Mouse (Mus musculus): ENCODE measurements around the gene Snapc3. TPM values are rescaled to one million over a fixed set of nuclear protein-coding genes. Genes with fewer than 3 reads are reported as not detected.

The Snapc3 gene
- polyA plus RNA-seq, 2 experiments, result 39.2 to 45.3 TPM

- Histone ChIP-seq H3K27me3 (ENCODE audit: control insufficient read depth, insufficient read depth, low read length) (no peaks in the 10 kb centered on the region), H3K9ac (ENCODE audit: low read depth, low read length, severe bottlenecking) (no peak overlapping the region), H3K4me1 (ENCODE audit: control insufficient read depth, insufficient read depth, low read length) (no peaks in the 10 kb centered on the region), H3K36me3 (ENCODE audit: control insufficient read depth, insufficient read depth, low read length) (peaks cover 63% of the 10 kb centered on the region), H3K4me3 (replicated peaks; ENCODE audit: low read length) (no peak overlapping the region), H3K9me3 (ENCODE audit: control insufficient read depth, low read length) (no peaks in the 10 kb centered on the region), H3K27ac (replicated peaks; ENCODE audit: low read depth, low read length) (no peak overlapping the region), H3K4me2 (replicated peaks; ENCODE audit: low read depth, low read length, severe bottlenecking) (no peak overlapping the region)
- 94% methylated on average over 4 of the region's 4 CpGs for WGBS
- ATAC-seq (ENCODE audit: low FRiP score, low read depth) (no peak), DNase-seq (ENCODE audit: low spot score) (no peak)
- TF ChIP-seq POLR2A (IDR thresholded peaks at IDR 0.05; ENCODE audit: borderline replicate concordance, extremely low read depth, insufficient read depth, insufficient read length), result no peak
Measured at GRCm38 (mm10) chr4:83428845-83429244, 11.3 kb downstream of the Snapc3 start.

- Histone ChIP-seq H3K4me2 (replicated peaks; ENCODE audit: low read depth, low read length, severe bottlenecking) (no peak overlapping the region), H3K4me1 (ENCODE audit: control insufficient read depth, insufficient read depth, low read length) (no peaks in the 10 kb centered on the region), H3K36me3 (ENCODE audit: control insufficient read depth, insufficient read depth, low read length) (peaks cover 59% of the 10 kb centered on the region), H3K9me3 (ENCODE audit: control insufficient read depth, low read length) (no peaks in the 10 kb centered on the region), H3K9ac (ENCODE audit: low read depth, low read length, severe bottlenecking) (no peak overlapping the region), H3K4me3 (replicated peaks; ENCODE audit: low read length) (no peak overlapping the region), H3K27ac (replicated peaks; ENCODE audit: low read depth, low read length) (no peak overlapping the region), H3K27me3 (ENCODE audit: control insufficient read depth, insufficient read depth, low read length) (no peaks in the 10 kb centered on the region)
- no peak for TF ChIP-seq POLR2A (IDR thresholded peaks at IDR 0.05; ENCODE audit: borderline replicate concordance, extremely low read depth, insufficient read depth, insufficient read length)
- ATAC-seq (ENCODE audit: low FRiP score, low read depth) (no peak), DNase-seq (ENCODE audit: low spot score) (no peak)
- WGBS, result 86% methylated on average over 7 of the region's 7 CpGs
Measured at GRCm38 (mm10) chr4:83431950-83432349, 14.4 kb downstream of the Snapc3 start.

- no peak overlapping the region for H3K9ac ChIP-seq (ENCODE audit: low read depth, low read length, severe bottlenecking)
- H3K4me3 ChIP-seq (replicated peaks; ENCODE audit: low read length), result no peak overlapping the region
- H3K4me2 ChIP-seq (replicated peaks; ENCODE audit: low read depth, low read length, severe bottlenecking), result no peak overlapping the region
- H3K27me3 ChIP-seq (ENCODE audit: control insufficient read depth, insufficient read depth, low read length), result no peaks in the 10 kb centered on the region
- H3K36me3 ChIP-seq (ENCODE audit: control insufficient read depth, insufficient read depth, low read length), result peaks cover 61% of the 10 kb centered on the region
- H3K4me1 ChIP-seq (ENCODE audit: control insufficient read depth, insufficient read depth, low read length), result no peaks in the 10 kb centered on the region
- TF ChIP-seq POLR2A (IDR thresholded peaks at IDR 0.05; ENCODE audit: borderline replicate concordance, extremely low read depth, insufficient read depth, insufficient read length), result no peak
- DNase-seq (ENCODE audit: low spot score) (no peak), ATAC-seq (ENCODE audit: low FRiP score, low read depth) (no peak)
- WGBS, result 93% methylated on average over 6 of the region's 6 CpGs
- H3K9me3 ChIP-seq (ENCODE audit: control insufficient read depth, low read length), result no peaks in the 10 kb centered on the region
- H3K27ac ChIP-seq (replicated peaks; ENCODE audit: low read depth, low read length), result no peak overlapping the region
Measured at GRCm38 (mm10) chr4:83432901-83433300, 15.4 kb downstream of the Snapc3 start.

- Histone ChIP-seq H3K9ac (ENCODE audit: low read depth, low read length, severe bottlenecking) (no peak overlapping the region), H3K27me3 (ENCODE audit: control insufficient read depth, insufficient read depth, low read length) (no peaks in the 10 kb centered on the region), H3K9me3 (ENCODE audit: control insufficient read depth, low read length) (no peaks in the 10 kb centered on the region), H3K36me3 (ENCODE audit: control insufficient read depth, insufficient read depth, low read length) (peaks cover 74% of the 10 kb centered on the region), H3K4me2 (replicated peaks; ENCODE audit: low read depth, low read length, severe bottlenecking) (no peak overlapping the region), H3K27ac (replicated peaks; ENCODE audit: low read depth, low read length) (no peak overlapping the region), H3K4me1 (ENCODE audit: control insufficient read depth, insufficient read depth, low read length) (no peaks in the 10 kb centered on the region), H3K4me3 (replicated peaks; ENCODE audit: low read length) (no peak overlapping the region)
- ATAC-seq (ENCODE audit: low FRiP score, low read depth) (no peak), DNase-seq (ENCODE audit: low spot score) (no peak)
- 98% methylated on average over 8 of the region's 8 CpGs for WGBS
- TF ChIP-seq POLR2A (IDR thresholded peaks at IDR 0.05; ENCODE audit: borderline replicate concordance, extremely low read depth, insufficient read depth, insufficient read length), result no peak
Measured at GRCm38 (mm10) chr4:83436375-83436774, 18.9 kb downstream of the Snapc3 start.

GRCm38 (mm10) chr4:83438116-83438515, 20.6 kb downstream of the Snapc3 start:
- no peak for DNase-seq (ENCODE audit: low spot score)
- TF ChIP-seq POLR2A (IDR thresholded peaks at IDR 0.05; ENCODE audit: borderline replicate concordance, extremely low read depth, insufficient read depth, insufficient read length), result no peak
- H3K36me3 ChIP-seq (ENCODE audit: control insufficient read depth, insufficient read depth, low read length), result peaks cover 76% of the 10 kb centered on the region
- no peak overlapping the region for H3K9ac ChIP-seq (ENCODE audit: low read depth, low read length, severe bottlenecking)
- H3K4me2 ChIP-seq (replicated peaks; ENCODE audit: low read depth, low read length, severe bottlenecking), result no peak overlapping the region
- no peaks in the 10 kb centered on the region for H3K9me3 ChIP-seq (ENCODE audit: control insufficient read depth, low read length)
- H3K27me3 ChIP-seq (ENCODE audit: control insufficient read depth, insufficient read depth, low read length), result no peaks in the 10 kb centered on the region
- H3K4me1 ChIP-seq (ENCODE audit: control insufficient read depth, insufficient read depth, low read length), result no peaks in the 10 kb centered on the region
- no peak for ATAC-seq (ENCODE audit: low FRiP score, low read depth)
- H3K27ac ChIP-seq (replicated peaks; ENCODE audit: low read depth, low read length), result no peak overlapping the region
- H3K4me3 ChIP-seq (replicated peaks; ENCODE audit: low read length), result no peak overlapping the region

- DNase-seq (ENCODE audit: low spot score) (no peak), ATAC-seq (ENCODE audit: low FRiP score, low read depth) (no peak)
- Histone ChIP-seq H3K36me3 (ENCODE audit: control insufficient read depth, insufficient read depth, low read length) (peaks cover 70% of the 10 kb centered on the region), H3K4me2 (replicated peaks; ENCODE audit: low read depth, low read length, severe bottlenecking) (no peak overlapping the region), H3K27me3 (ENCODE audit: control insufficient read depth, insufficient read depth, low read length) (no peaks in the 10 kb centered on the region), H3K9me3 (ENCODE audit: control insufficient read depth, low read length) (no peaks in the 10 kb centered on the region), H3K27ac (replicated peaks; ENCODE audit: low read depth, low read length) (no peak overlapping the region), H3K4me3 (replicated peaks; ENCODE audit: low read length) (no peak overlapping the region), H3K4me1 (ENCODE audit: control insufficient read depth, insufficient read depth, low read length) (no peaks in the 10 kb centered on the region), H3K9ac (ENCODE audit: low read depth, low read length, severe bottlenecking) (no peak overlapping the region)
- no peak for TF ChIP-seq POLR2A (IDR thresholded peaks at IDR 0.05; ENCODE audit: borderline replicate concordance, extremely low read depth, insufficient read depth, insufficient read length)
- WGBS, result 71% methylated on average over 5 of the region's 5 CpGs
Measured at GRCm38 (mm10) chr4:83439045-83439444, 21.5 kb downstream of the Snapc3 start.
